In the genomic region with DNA sequence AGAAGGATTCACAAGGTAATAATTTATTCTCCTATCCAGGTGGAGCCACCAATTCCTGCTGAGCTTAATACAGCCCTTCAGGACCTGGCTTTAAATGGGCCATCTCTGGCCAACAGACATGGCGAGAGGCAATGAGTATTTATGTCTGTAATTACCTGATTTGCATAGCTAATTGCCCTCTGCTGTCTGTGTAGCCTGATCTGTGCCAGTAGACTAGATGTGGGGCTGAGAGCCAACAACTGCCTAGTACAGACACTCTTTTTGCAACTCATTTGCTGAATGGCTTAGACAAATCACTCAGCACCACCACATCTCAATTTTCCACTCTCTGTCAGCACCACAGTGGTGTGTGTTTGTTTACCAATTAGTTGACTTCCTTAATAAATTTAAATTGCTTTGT, we compare ENCODE assay signal across 11 mouse cellular contexts.
DNase-seq lines count a peak whose midpoint lies in the region; ATAC-seq and TF ChIP-seq lines count a peak whose summit lies in the region.
"Had no signal": no experiment of that assay in that cellular context is flagged by ENCODE, and none has a peak within 500 bp of the region (broad histone marks: within the 10 kb centered on the region; RNA-seq: fewer than 3 reads in every experiment).

No protein-coding gene starts in this region.

- no peaks in the 10 kb centered on the region for H3K9me3 ChIP-seq in forebrain, embryonic 13.5 days (replicated peaks)
- H3K9me3 ChIP-seq in forebrain, embryonic 11.5 days (ENCODE audit: control insufficient read depth, low read length) = no peaks in the 10 kb centered on the region

- ATAC-seq in forebrain, embryonic 13.5 days = peak; percentile 97
- ATAC-seq in forebrain, embryonic 11.5 days (replicated peaks; ENCODE audit: low FRiP score) = no peak; the same call in 1 of the 2 replicates
- ATAC-seq in frontal cortex, adult (ENCODE audit: low TSS enrichment) = peak; percentile 55; the same call in 1 of the 2 replicates
- ATAC-seq in granulocyte monocyte progenitor cell, adult 5-6 weeks (replicated peaks; ENCODE audit: poor library complexity, severe bottlenecking) = no peak
- no peak for ATAC-seq in monocyte, adult 5-6 weeks (replicated peaks; ENCODE audit: insufficient number of reproducible peaks, low FRiP score, low TSS enrichment, poor library complexity, severe bottlenecking)
- ATAC-seq: Patski had no signal

- no peaks in the 10 kb centered on the region for H3K36me3 ChIP-seq in forebrain, embryonic 13.5 days (ENCODE audit: poor library complexity, severe bottlenecking)
- no peaks in the 10 kb centered on the region for H3K36me3 ChIP-seq in forebrain, embryonic 11.5 days (ENCODE audit: control insufficient read depth, insufficient read depth, low read length)

- intact Hi-C loops in left cerebral cortex, postnatal 4 days (cut with DNase I) = no loop called here

- no peak overlapping the region for H3K4me3 ChIP-seq in forebrain, embryonic 13.5 days
- no peak overlapping the region for H3K4me3 ChIP-seq in forebrain, embryonic 11.5 days (ENCODE audit: low read depth, low read length)

- 19% methylated on average over 1 of the region's 1 CpGs for WGBS in forebrain, embryonic 13.5 days
- WGBS in forebrain, embryonic 11.5 days = 48% methylated on average over 1 of the region's 1 CpGs

- no peak for DNase-seq in forebrain, embryonic 11.5 days (ENCODE audit: low spot score)
- peak; percentile 96 for DNase-seq in brain, embryonic 14.5 days (ENCODE audit: low read depth)
- DNase-seq in left cerebral cortex, postnatal 4 days = peak; percentile 87
- no peak for DNase-seq in embryo, embryonic 9.5 days (ENCODE audit: extremely low spot score)

- peaks cover 14% of the 10 kb centered on the region; the same call in 1 of the 2 replicates for H3K27me3 ChIP-seq in forebrain, embryonic 13.5 days
- H3K27me3 ChIP-seq in forebrain, embryonic 11.5 days (ENCODE audit: control insufficient read depth, insufficient read depth, low read length) = no peaks in the 10 kb centered on the region
- H3K27me3 ChIP-seq: Patski had no signal

- no peak for TF ChIP-seq POLR2A in brain, embryonic 14.5 days (IDR thresholded peaks at IDR 0.05; ENCODE audit: borderline replicate concordance, extremely low read depth, insufficient read depth, insufficient read length, poor library complexity, severe bottlenecking)

- TF ChIP-seq CTCF in brain, embryonic 14.5 days (IDR thresholded peaks at IDR 0.05; ENCODE audit: borderline replicate concordance, extremely low read depth, insufficient read depth, insufficient read length) = no peak

- H3K27ac ChIP-seq in forebrain, embryonic 13.5 days = no peak overlapping the region
- H3K27ac ChIP-seq in forebrain, embryonic 11.5 days (ENCODE audit: low read depth, low read length) = no peak overlapping the region
- H3K27ac ChIP-seq: macrophage had no signal

- H3K4me1 ChIP-seq in forebrain, embryonic 13.5 days = 0 out of 2 replicates have a peak, but pooled peaks cover 4% of the 10 kb centered on the region
- H3K4me1 ChIP-seq in forebrain, embryonic 11.5 days (replicated peaks; ENCODE audit: control insufficient read depth, insufficient read depth, low read length) = no peaks in the 10 kb centered on the region

- no peak overlapping the region for H3K9ac ChIP-seq in forebrain, embryonic 13.5 days
- no peak overlapping the region for H3K9ac ChIP-seq in forebrain, embryonic 11.5 days (ENCODE audit: low read length)

- no peak overlapping the region for H3K4me2 ChIP-seq in forebrain, embryonic 13.5 days
- H3K4me2 ChIP-seq in forebrain, embryonic 11.5 days (ENCODE audit: low read depth, low read length, severe bottlenecking) = no peak overlapping the region
- H3K4me2 ChIP-seq: liver, embryonic 11.5 days had no signal

Comparison
In these comparisons a context has a peak if more than half of its experiments do, and no peak if none do; other contexts are left out.
1. ATAC-seq: peak in forebrain, embryonic 13.5 days (single experiment) and frontal cortex, adult (single experiment); none in forebrain, embryonic 11.5 days (single experiment), granulocyte monocyte progenitor cell, adult 5-6 weeks (single experiment) and monocyte, adult 5-6 weeks (single experiment).
2. DNase-seq: peak in brain, embryonic 14.5 days (single experiment) and left cerebral cortex, postnatal 4 days (single experiment); none in forebrain, embryonic 11.5 days (single experiment) and embryo, embryonic 9.5 days (single experiment).